Mouse (Mus musculus) forebrain, embryonic 11.5 days (tissue): ENCODE measurements around the gene Dnajb4. TPM values are rescaled to one million over a fixed set of nuclear protein-coding genes. Genes with fewer than 3 reads are reported as not detected.
"Not testable (repeated sequence)": the region's sequence is repeated elsewhere in the genome, so short reads cannot be mapped to it uniquely, and the experiment has no call there.

ENCODE experiments used
- ATAC-seq: fragments of 200-750 bp; cut with Nextera tagmentation; replicated peaks from 2 replicates; pipeline ENCODE4 v1.8.0; 2017; ENCODE audit warnings: moderate TSS enrichment; ENCODE audit not compliant: low FRiP score
- DNase-seq: peaks from one replicate; pipeline ENCODE4 v3.0.0-alpha.2; 2017; ENCODE audit warnings: low spot score
- H3K27ac ChIP-seq: fragments of 300-500 bp; sonication (generic); 2 replicates; pipeline ENCODE4 v1.5.1; 2014; ENCODE audit warnings: low read depth, low read length
- H3K27me3 ChIP-seq: fragments of 300-500 bp; sonication (generic); 2 replicates; pipeline ENCODE4 v1.6.1; 2014; ENCODE audit warnings: mild to moderate bottlenecking, low read length, mixed read lengths; ENCODE audit not compliant: control insufficient read depth, insufficient read depth
- H3K36me3 ChIP-seq: fragments of 300-500 bp; sonication (generic); 2 replicates; pipeline ENCODE4 v1.6.1; 2014; ENCODE audit warnings: mild to moderate bottlenecking, low read length, moderate library complexity, mixed read lengths; ENCODE audit not compliant: control insufficient read depth, insufficient read depth
- H3K4me1 ChIP-seq: fragments of 300-500 bp; sonication (generic); replicated peaks from 2 replicates; pipeline ENCODE4 v1.6.1; 2014; ENCODE audit warnings: low read length, mixed read lengths; ENCODE audit not compliant: control insufficient read depth, insufficient read depth
- H3K4me2 ChIP-seq: fragments of 300-500 bp; sonication (generic); 2 replicates; pipeline ENCODE4 v1.6.1; 2014; ENCODE audit warnings: low read depth, mild to moderate bottlenecking, low read length, moderate library complexity, mixed read lengths; ENCODE audit not compliant: severe bottlenecking
- H3K4me3 ChIP-seq: fragments of 300-500 bp; sonication (generic); 2 replicates; pipeline ENCODE4 v1.5.1; 2014; ENCODE audit warnings: low read depth, low read length
- H3K9ac ChIP-seq: fragments of 300-500 bp; sonication (generic); 2 replicates; pipeline ENCODE4 v1.6.1; 2014; ENCODE audit warnings: low read length
- H3K9me3 ChIP-seq: fragments of 300-500 bp; sonication (generic); 2 replicates; pipeline ENCODE4 v1.6.1; 2016; ENCODE audit warnings: low read length, mixed read lengths; ENCODE audit not compliant: control insufficient read depth
- WGBS: fragments of 180-500 bp; shearing (Covaris S2); extraction: QIAGEN DNeasy Blood & Tissue Kit; methylation state at CpG from one replicate; pipeline ENCODE4 v1.1.7; 2014; 5-methylcytosine and 5-hydroxymethylcytosine counted together
- polyA plus RNA-seq: library from polyadenylated mRNA; unstranded; fragments of >200 nt; fragmentation: Nextera tagmentation; extraction: Ambion mirVana; gene quantifications from 2 replicates; pipeline ENCODE4 v1.2.1, GENCODE M21; 2014

The Dnajb4 gene
- polyA plus RNA-seq, 1 experiment from 2014 or later, result 28.2 TPM

GRCm38 (mm10) chr3:152142146-152142545, 68.0 kb downstream of the Dnajb4 start:
- H3K36me3 ChIP-seq, result no peaks in the 10 kb centered on the region
- no peak overlapping the region for H3K27ac ChIP-seq
- DNase-seq (no peak), ATAC-seq (no peak)
- no peak overlapping the region for H3K4me2 ChIP-seq
- WGBS, result 78% methylated on average over 3 of the region's 3 CpGs
- H3K9ac ChIP-seq, result no peak overlapping the region
- no peaks in the 10 kb centered on the region for H3K27me3 ChIP-seq
- H3K4me3 ChIP-seq, result no peak overlapping the region
- no peaks in the 10 kb centered on the region for H3K9me3 ChIP-seq
- no peaks in the 10 kb centered on the region for H3K4me1 ChIP-seq

GRCm38 (mm10) chr3:152139308-152139707, 70.8 kb downstream of the Dnajb4 start:
- H3K27ac ChIP-seq, H3K27me3 ChIP-seq, H3K9me3 ChIP-seq, H3K9ac ChIP-seq, H3K4me3 ChIP-seq, H3K36me3 ChIP-seq, ATAC-seq, H3K4me2 ChIP-seq, H3K4me1 ChIP-seq, DNase-seq: not testable (repeated sequence)
- WGBS, result 85% methylated on average over 3 of the region's 3 CpGs

GRCm38 (mm10) chr3:152136106-152136505, 74.0 kb downstream of the Dnajb4 start:
- 88% methylated on average over 16 of the region's 16 CpGs for WGBS
- H3K9me3 ChIP-seq, H3K27me3 ChIP-seq, DNase-seq, ATAC-seq, H3K9ac ChIP-seq, H3K4me2 ChIP-seq, H3K4me1 ChIP-seq, H3K4me3 ChIP-seq, H3K36me3 ChIP-seq, H3K27ac ChIP-seq: not testable (repeated sequence)

GRCm38 (mm10) chr3:152133621-152134020, 76.5 kb downstream of the Dnajb4 start:
- Histone ChIP-seq H3K4me1 (no peaks in the 10 kb centered on the region), H3K9me3 (no peaks in the 10 kb centered on the region), H3K36me3 (no peaks in the 10 kb centered on the region), H3K4me2 (no peak overlapping the region), H3K9ac (no peak overlapping the region), H3K27ac (no peak overlapping the region), H3K4me3 (no peak overlapping the region), H3K27me3 (no peaks in the 10 kb centered on the region)
- DNase-seq, result no peak
- ATAC-seq, result no peak
- WGBS, result 87% methylated on average over 9 of the region's 9 CpGs

- DNase-seq (no peak), ATAC-seq (no peak)
- H3K27me3 ChIP-seq, result no peaks in the 10 kb centered on the region
- H3K9me3 ChIP-seq, result no peaks in the 10 kb centered on the region
- 87% methylated on average over 4 of the region's 4 CpGs for WGBS
- H3K36me3 ChIP-seq, result no peaks in the 10 kb centered on the region
- no peaks in the 10 kb centered on the region for H3K4me1 ChIP-seq
- no peak overlapping the region for H3K27ac ChIP-seq
- H3K4me2 ChIP-seq, result no peak overlapping the region
- no peak overlapping the region for H3K4me3 ChIP-seq
- H3K9ac ChIP-seq, result no peak overlapping the region
These were observed 79.1 kb downstream of the Dnajb4 start for GRCm38 (mm10) chr3:152130963-152131362.

- not testable (repeated sequence) for H3K27ac ChIP-seq, DNase-seq, H3K27me3 ChIP-seq, H3K9ac ChIP-seq, H3K4me2 ChIP-seq, H3K9me3 ChIP-seq, H3K4me1 ChIP-seq, H3K4me3 ChIP-seq, ATAC-seq, H3K36me3 ChIP-seq
- WGBS, result 93% methylated on average over 4 of the region's 4 CpGs
These were observed 80.7 kb downstream of the Dnajb4 start for GRCm38 (mm10) chr3:152129426-152129825.

GRCm38 (mm10) chr3:152128631-152129030, 81.5 kb downstream of the Dnajb4 start:
- DNase-seq (no peak), ATAC-seq (no peak)
- H3K4me1 ChIP-seq, result no peaks in the 10 kb centered on the region
- H3K36me3 ChIP-seq, result no peaks in the 10 kb centered on the region
- H3K9ac ChIP-seq, result no peak overlapping the region
- no peaks in the 10 kb centered on the region for H3K9me3 ChIP-seq
- H3K4me3 ChIP-seq, result no peak overlapping the region
- no peaks in the 10 kb centered on the region for H3K27me3 ChIP-seq
- H3K27ac ChIP-seq, result no peak overlapping the region
- 80% methylated on average over 7 of the region's 7 CpGs for WGBS
- no peak overlapping the region for H3K4me2 ChIP-seq

Other genes starting within 250 kb of the Dnajb4 start
- gene Gipc2, start 44.1 kb downstream of the Dnajb4 start, polyA plus RNA-seq, result 1.8 and 1.9 TPM in 2 replicates
- gene Fubp1, start 120 bp upstream of the Dnajb4 start, polyA plus RNA-seq, result 436 and 475 TPM in 2 replicates
- gene Nexn, start 56.0 kb upstream of the Dnajb4 start, polyA plus RNA-seq, result 3.5 and 4.3 TPM in 2 replicates
- 24.6 and 26.3 TPM in 2 replicates for gene Miga1, start 130.1 kb upstream of the Dnajb4 start, polyA plus RNA-seq
- gene Usp33, start 136.2 kb upstream of the Dnajb4 start, polyA plus RNA-seq, result 60.8 and 62.6 TPM in 2 replicates
- 61.4 and 64.8 TPM in 2 replicates for gene Zzz3, start 185.2 kb upstream of the Dnajb4 start, polyA plus RNA-seq